Mouse (Mus musculus): ENCODE results near the gene Cers1.

- TF ChIP-seq CTCF (IDR thresholded peaks at IDR 0.05; ENCODE audit: extremely low read depth, insufficient read depth, insufficient read length, insufficient replicate concordance) = no peak
- no peak for TF ChIP-seq POLR2A (IDR thresholded peaks at IDR 0.05; ENCODE audit: low read depth, low read length)
Observed at GRCm38 (mm10) chr8:70285304-70285703, 30.3 kb upstream of the Cers1 start.

Data from spleen, adult 2 months (tissue).